8 mouse cellular contexts compared by ENCODE assay signal in genomic region chr9:31348915-31349314, GRCm38 (mm10). TPM values are rescaled to one million over a fixed set of nuclear protein-coding genes. Genes with fewer than 3 reads are reported as not detected.
DNase-seq lines count a peak whose midpoint lies in the region; ATAC-seq and TF ChIP-seq lines count a peak whose summit lies in the region.

No protein-coding gene starts in this region.

- TF ChIP-seq POLR2A in CH12.LX (IDR thresholded peaks at IDR 0.05; ENCODE audit: low read depth, low read length) = no peak

- in situ Hi-C loops in CH12.LX (cut with MboI; ENCODE audit: low pct_ligation_motif_present, low pct_unique_long_range_greater_than_20kb, low sequenced_read_pairs) = loop anchor here (10.0 kb wide), 1 partner anchor 174 kb away; no protein-coding TSS in a partner anchor

- dilution Hi-C loops in CH12.LX (cut with MboI; ENCODE audit: extremely low pct_ligation_motif_present, extremely low pct_unique_long_range_greater_than_20kb, low sequenced_read_pairs) = no loop called here

- peak; percentile 96 for TF ChIP-seq RAD21 in CH12.LX (IDR thresholded peaks at IDR 0.05; ENCODE audit: low read depth, low read length)

- no peak overlapping the region for H3K9ac ChIP-seq in CH12.LX (ENCODE audit: insufficient read depth, low read depth)
- H3K9ac ChIP-seq in lung, embryonic 16.5 days (ENCODE audit: low read length) = no peak overlapping the region

- TF ChIP-seq CTCF in CH12.LX (conservative IDR thresholded peaks at IDR 0.05 in 1 of 2, IDR thresholded peaks at IDR 0.05 in 1 of 2; ENCODE audit: low read depth in 2 of 2, low read length in 2 of 2) = peak; percentile 61 to 95

- no peak overlapping the region for H3K4me2 ChIP-seq in CH12.LX (ENCODE audit: insufficient read depth, low read depth, poor library complexity, severe bottlenecking)
- no peak overlapping the region for H3K4me2 ChIP-seq in lung, embryonic 16.5 days (ENCODE audit: low read depth, low read length)

- H3K79me2 ChIP-seq in CH12.LX (replicated peaks; ENCODE audit: control insufficient read depth, extremely low read depth, insufficient read depth, poor library complexity, severe bottlenecking) = no peaks in the 10 kb centered on the region

- H3K36me3 ChIP-seq in CH12.LX (replicated peaks in 1 of 2; ENCODE audit: control insufficient read depth in 1 of 2, insufficient read depth in 1 of 2, low read length in 1 of 2) = peaks cover 0 to 51% of the 10 kb centered on the region in 2 experiments
- H3K36me3 ChIP-seq in lung, embryonic 16.5 days (ENCODE audit: control insufficient read depth, insufficient read depth, low read length) = peaks cover 3% of the 10 kb centered on the region; the same call in 1 of the 2 replicates

- H3K9me3 ChIP-seq in CH12.LX (replicated peaks; ENCODE audit: low read length) = no peaks in the 10 kb centered on the region
- H3K9me3 ChIP-seq in lung, embryonic 16.5 days (ENCODE audit: control insufficient read depth, low read length) = no peaks in the 10 kb centered on the region

- TF ChIP-seq EP300 in CH12.LX (IDR thresholded peaks at IDR 0.05; ENCODE audit: low read length) = no peak

- H3K27me3 ChIP-seq in CH12.LX (replicated peaks) = no peaks in the 10 kb centered on the region
- H3K27me3 ChIP-seq in lung, embryonic 16.5 days (ENCODE audit: control insufficient read depth, insufficient read depth, low read depth, low read length) = no peaks in the 10 kb centered on the region

- no peaks in the 10 kb centered on the region for H3K4me1 ChIP-seq in CH12.LX (ENCODE audit: control insufficient read depth in 1 of 2, insufficient read depth in 2 of 2)
- peaks cover 3% of the 10 kb centered on the region; the same call in 1 of the 2 replicates for H3K4me1 ChIP-seq in lung, embryonic 16.5 days (replicated peaks; ENCODE audit: control insufficient read depth, insufficient read depth, low read length)

- no peak overlapping the region for H3K4me3 ChIP-seq in CH12.LX (replicated peaks in 1 of 3; ENCODE audit: low read depth in 2 of 3, low read length in 2 of 3, poor library complexity in 1 of 3)
- H3K4me3 ChIP-seq in lung, embryonic 16.5 days (ENCODE audit: low read length) = no peak overlapping the region

- peak; percentile 56 for ATAC-seq in lung, embryonic 16.5 days (ENCODE audit: low read depth)

- intact Hi-C loops in heart, postnatal 36 days (cut with DNase I) = loop anchor here (1.0 to 5.0 kb wide), 3 partner anchors 16 to 262 kb away; no protein-coding TSS in a partner anchor

- WGBS in large intestine, adult 2 months = 64% methylated on average over 11 of the region's 11 CpGs
- 64% methylated on average over 11 of the region's 11 CpGs for WGBS in lung, embryonic 16.5 days

- DNase-seq in CH12.LX (ENCODE audit: extremely low read depth) = peak; percentile 44
- peak; percentile 91 for DNase-seq in brain, adult 2 months (ENCODE audit: low read depth, low spot score)
- peak; percentile 32 for DNase-seq in fibroblast of lung, adult 2 months (ENCODE audit: low read depth)
- peak; percentile 68 to 77 for DNase-seq in heart, postnatal 36 days
- peak; percentile 55 for DNase-seq in large intestine, adult 2 months (ENCODE audit: low read depth, low spot score)
- peak; percentile 46 for DNase-seq in ovary, postnatal 10 days (ENCODE audit: low spot score)
- peak; percentile 14 to 65 for DNase-seq in thymus, postnatal 10 days (ENCODE audit: low spot score in 2 of 2)

- no peak overlapping the region for H3K27ac ChIP-seq in CH12.LX (ENCODE audit: insufficient read depth, low read depth)
- H3K27ac ChIP-seq in lung, embryonic 16.5 days (ENCODE audit: low read length) = no peak overlapping the region

TF ChIP-seq in CH12.LX, 34 proteins besides CTCF, POLR2A, EP300 and RAD21:
- TF ChIP-seq SMC3 (IDR thresholded peaks at IDR 0.05; ENCODE audit: low read depth, low read length) (peak; percentile 91), ETS1 (conservative IDR thresholded peaks at IDR 0.05; ENCODE audit: low read depth, low read length) (no peak), MAFK (IDR thresholded peaks at IDR 0.05; ENCODE audit: insufficient replicate concordance, low read length) (no peak), MYC (IDR thresholded peaks at IDR 0.05; ENCODE audit: low read depth, low read length) (peak; percentile 34; the same call in 1 of the 2 replicates), ELF1 (IDR thresholded peaks at IDR 0.05; ENCODE audit: low read depth, low read length) (no peak), MXI1 (IDR thresholded peaks at IDR 0.05; ENCODE audit: low read depth, low read length) (no peak), JUN (IDR thresholded peaks at IDR 0.05; ENCODE audit: insufficient read depth, low read depth, low read length) (no peak), CHD2 (IDR thresholded peaks at IDR 0.05; ENCODE audit: low read length) (no peak), MAX (IDR thresholded peaks at IDR 0.05; ENCODE audit: low read length) (peak; percentile 70), NRF1 (IDR thresholded peaks at IDR 0.05; ENCODE audit: low read depth, low read length) (no peak), E2F4 (IDR thresholded peaks at IDR 0.05; ENCODE audit: insufficient replicate concordance, low read depth, low read length) (no peak), MAZ (IDR thresholded peaks at IDR 0.05; ENCODE audit: low read depth, low read length) (no peak), USF2 (conservative IDR thresholded peaks at IDR 0.05; ENCODE audit: low read depth, low read length) (no peak), BHLHE40 (IDR thresholded peaks at IDR 0.05; ENCODE audit: low read depth, low read length) (peak; percentile 71), ZNF384 (IDR thresholded peaks at IDR 0.05; ENCODE audit: low read depth, low read length) (no peak), IRF4 (IDR thresholded peaks at IDR 0.05; ENCODE audit: low read depth, low read length) (no peak; the same call in 1 of the 2 replicates), UBTF (IDR thresholded peaks at IDR 0.05; ENCODE audit: low read depth, low read length) (no peak), USF1 (IDR thresholded peaks at IDR 0.05; ENCODE audit: low read depth, low read length) (no peak), GABPA (IDR thresholded peaks at IDR 0.05; ENCODE audit: insufficient replicate concordance, low read depth, low read length) (no peak), SIN3A (IDR thresholded peaks at IDR 0.05; ENCODE audit: low read length) (no peak), TCF12 (IDR thresholded peaks at IDR 0.05; ENCODE audit: low read depth, low read length) (no peak), NELFE (IDR thresholded peaks at IDR 0.05; ENCODE audit: low read depth, low read length) (peak; percentile 30; the same call in 1 of the 2 replicates), ZC3H11A (IDR thresholded peaks at IDR 0.05; ENCODE audit: low read depth, low read length) (peak; percentile 62), POLR2AphosphoS2 (IDR thresholded peaks at IDR 0.05; ENCODE audit: low read depth, low read length) (no peak), KAT2A (IDR thresholded peaks at IDR 0.05; ENCODE audit: insufficient replicate concordance, low read length) (no peak), CHD1 (IDR thresholded peaks at IDR 0.05; ENCODE audit: low read depth, low read length) (no peak), PAX5 (IDR thresholded peaks at IDR 0.05; ENCODE audit: low read length) (no peak), HCFC1 (IDR thresholded peaks at IDR 0.05; ENCODE audit: low read depth, low read length) (no peak), MEF2A (IDR thresholded peaks at IDR 0.05; ENCODE audit: borderline replicate concordance, low read depth, low read length) (no peak), JUND (conservative IDR thresholded peaks at IDR 0.05; ENCODE audit: low read depth, low read length) (no peak), ZKSCAN1 (IDR thresholded peaks at IDR 0.05; ENCODE audit: borderline replicate concordance, low read depth, low read length) (no peak), TBP (conservative IDR thresholded peaks at IDR 0.05; ENCODE audit: low read depth, low read length) (no peak), RCOR1 (conservative IDR thresholded peaks at IDR 0.05; ENCODE audit: low read depth, low read length) (no peak), ZMIZ1 (IDR thresholded peaks at IDR 0.05; ENCODE audit: low read depth, low read length) (no peak)

RNA-seq across cellular contexts. Expression of gene Nfrkb, which starts 37.1 kb away (rescaled TPM):
- total RNA-seq in CH12.LX (2012; rRNA removed) (15.6 and 17.0 TPM in 2 replicates), CH12.LX (2014; rRNA removed) (15.2 and 15.5 TPM in 2 replicates)
- polyA plus RNA-seq in CH12.LX (2012; ENCODE audit: insufficient read length, low read depth) = 20.1 and 22.0 TPM in 2 replicates
- total RNA-seq in heart, postnatal 36 days (2021) = 1 to 10 TPM; 9.4 to 9.5 TPM
- polyA plus RNA-seq in large intestine, adult 2 months (2012; rRNA removed) = 9.4 and 16.0 TPM in 2 replicates
- polyA plus RNA-seq in lung, embryonic 16.5 days (2015; fragmentation: Nextera tagmentation; extraction: Ambion mirVana) = 20.8 and 21.2 TPM in 2 replicates

Comparison
In these comparisons a context has a peak if more than half of its experiments do, and no peak if none do; other contexts are left out.
1. DNase-seq: peak in every context shown above with its lines; median percentile 91 in brain, adult 2 months; 72 in heart, postnatal 36 days; 55 in large intestine, adult 2 months; 46 in ovary, postnatal 10 days; 44 in CH12.LX; 40 in thymus, postnatal 10 days; 32 in fibroblast of lung, adult 2 months.